Mouse (Mus musculus) MEL (cell line): ENCODE results near the gene Ap2a1.

ENCODE experiments used
- CTCF ChIP-seq, 3 experiments: IDR thresholded peaks in 2 of 3; conservative IDR thresholded peaks in 1 of 3; 2 replicates each; pipeline ENCODE4 v1.5.1; 2011 to 2012; ENCODE audit warnings: low read length in 3 of 3, low read depth in 2 of 3, mild to moderate bottlenecking in 2 of 3, improper control_type of control experiment in 1 of 3, inconsistent platforms in 1 of 3, mixed read lengths in 1 of 3, moderate library complexity in 1 of 3; ENCODE audit not compliant: control insufficient read depth in 1 of 3, insufficient read depth in 1 of 3, poor library complexity in 1 of 3, severe bottlenecking in 1 of 3
- MAX ChIP-seq: IDR thresholded peaks from 2 replicates; pipeline ENCODE4 v1.6.1; 2011; ENCODE audit warnings: low read length, improper control_type of control experiment
- POLR2A ChIP-seq, 2 experiments: IDR thresholded peaks; 2 replicates each; pipeline ENCODE4 v1.6.1; 2011 to 2012; ENCODE audit warnings: low read length in 2 of 2, mild to moderate bottlenecking in 2 of 2, control low read depth in 1 of 2, improper control_type of control experiment in 1 of 2, low read depth in 1 of 2, moderate library complexity in 1 of 2; ENCODE audit not compliant: control insufficient read depth in 1 of 2, insufficient read depth in 1 of 2, poor library complexity in 1 of 2
- RCOR1 ChIP-seq: IDR thresholded peaks from 2 replicates; pipeline ENCODE4 v1.6.1; 2012; ENCODE audit warnings: low read depth, mild to moderate bottlenecking, inconsistent platforms, low read length, improper control_type of control experiment
- TAL1 ChIP-seq: IDR thresholded peaks from 2 replicates; pipeline ENCODE4 v1.6.1; 2012; ENCODE audit warnings: mild to moderate bottlenecking, inconsistent platforms, low read length, moderate library complexity, mixed read lengths
- TBP ChIP-seq: IDR thresholded peaks from 2 replicates; pipeline ENCODE4 v1.8.0; 2011; ENCODE audit warnings: low read depth, low read length, improper control_type of control experiment
- TCF12 ChIP-seq: IDR thresholded peaks from 2 replicates; pipeline ENCODE4 v1.6.1; 2014; ENCODE audit warnings: low read depth, mild to moderate bottlenecking, inconsistent platforms, low read length, improper control_type of control experiment, moderate library complexity
- USF1 ChIP-seq: IDR thresholded peaks from 2 replicates; pipeline ENCODE4 v1.6.1; 2014; ENCODE audit warnings: low read depth, mild to moderate bottlenecking, inconsistent platforms, low read length, improper control_type of control experiment, moderate library complexity
- ZKSCAN1 ChIP-seq: IDR thresholded peaks from 2 replicates; pipeline ENCODE4 v1.6.1; 2012; ENCODE audit warnings: low read depth, mild to moderate bottlenecking, inconsistent platforms, low read length, improper control_type of control experiment, moderate library complexity

GRCm38 (mm10) chr7:44925468-44925867 is 3.8 kb downstream of the Ap2a1 start:
- TF ChIP-seq CTCF (IDR thresholded peaks at IDR 0.05 in 2 of 3, conservative IDR thresholded peaks at IDR 0.05 in 1 of 3; ENCODE audit: control insufficient read depth in 1 of 3, insufficient read depth in 1 of 3, low read depth in 2 of 3, low read length in 3 of 3, poor library complexity in 1 of 3, severe bottlenecking in 1 of 3), result peak; percentile 51 to 59 (median 54)
- no peak for TF ChIP-seq TCF12
- TF ChIP-seq RCOR1, result no peak
- TF ChIP-seq TBP, result no peak
- no peak for TF ChIP-seq TAL1
- no peak for TF ChIP-seq POLR2A (IDR thresholded peaks at IDR 0.05; ENCODE audit: control insufficient read depth in 1 of 2, insufficient read depth in 1 of 2, low read depth in 1 of 2, low read length in 2 of 2, poor library complexity in 1 of 2)
- no peak for TF ChIP-seq ZKSCAN1
- no peak for TF ChIP-seq MAX
- TF ChIP-seq USF1, result no peak
